26 mouse cellular contexts compared by ENCODE assay signal in genomic region chr12:91263705-91264104, GRCm38 (mm10).
"Had no signal": no experiment of that assay in that cellular context is flagged by ENCODE, and none has a peak within 500 bp of the region (broad histone marks: within the 10 kb centered on the region; RNA-seq: fewer than 3 reads in every experiment).

No protein-coding gene starts in this region.

- H3K9ac ChIP-seq: heart, embryonic 13.5 days; heart, embryonic 15.5 days; hindbrain, embryonic 15.5 days; kidney, embryonic 15.5 days; limb, embryonic 13.5 days; limb, embryonic 15.5 days; liver, embryonic 12.5 days; liver, embryonic 14.5 days had no signal

- H3K27me3 ChIP-seq: heart, embryonic 13.5 days; heart, embryonic 15.5 days; hindbrain, embryonic 15.5 days; kidney, embryonic 15.5 days; limb, embryonic 13.5 days; limb, embryonic 15.5 days; liver, embryonic 12.5 days had no signal

- H3K4me3 ChIP-seq: heart, adult 2 months; heart, embryonic 13.5 days; heart, embryonic 15.5 days; hindbrain, embryonic 15.5 days; kidney, embryonic 15.5 days; limb, embryonic 13.5 days; limb, embryonic 15.5 days; liver, embryonic 12.5 days had no signal

- H3K27ac ChIP-seq: heart, adult 2 months; heart, embryonic 13.5 days; heart, embryonic 15.5 days; hindbrain, embryonic 15.5 days; hindbrain, postnatal 0 days; kidney, embryonic 15.5 days; kidney, postnatal 0 days; limb, embryonic 13.5 days; limb, embryonic 15.5 days; liver, embryonic 12.5 days; liver, embryonic 14.5 days had no signal

- ATAC-seq: hindbrain, postnatal 0 days; intestine, embryonic 16.5 days; liver, embryonic 12.5 days had no signal

- H3K4me2 ChIP-seq: heart, embryonic 11.5 days; heart, embryonic 13.5 days; heart, embryonic 15.5 days; hindbrain, embryonic 15.5 days; kidney, embryonic 15.5 days; limb, embryonic 13.5 days; limb, embryonic 15.5 days; liver, embryonic 12.5 days had no signal

- H3K36me3 ChIP-seq: hindbrain, embryonic 15.5 days had no signal

- DNase-seq: gastrocnemius, postnatal 14 days; gastrocnemius, postnatal 36 days; heart, adult 11 months; heart, adult 2 months; heart, postnatal 14 days; heart, postnatal 36 days; kidney, adult 11 months; kidney, adult 2 months; kidney, adult 9 months; kidney, postnatal 14 days; kidney, postnatal 36 days; layer of hippocampus, adult 9-11 months; layer of hippocampus, postnatal 36 days; left cerebral cortex, postnatal 4 days had no signal

- H3K4me1 ChIP-seq: kidney, embryonic 15.5 days; limb, embryonic 13.5 days; limb, embryonic 15.5 days; liver, embryonic 12.5 days had no signal

- H3K9me3 ChIP-seq: heart, embryonic 13.5 days; heart, embryonic 15.5 days; hindbrain, embryonic 15.5 days; kidney, embryonic 15.5 days; limb, embryonic 13.5 days; limb, embryonic 15.5 days; liver, embryonic 12.5 days had no signal
